Mouse (Mus musculus) lung, postnatal 0 days (tissue): ENCODE data around the gene Pfdn6. TPM values are rescaled to one million over a fixed set of nuclear protein-coding genes. Genes with fewer than 3 reads are reported as not detected.

Experiments used
- ATAC-seq: fragments of 200-750 bp; cut with Nextera tagmentation; 2 replicates; pipeline ENCODE4 v1.8.0; 2017; ENCODE audit warnings: moderate library complexity
- DNase-seq: peaks from one replicate; pipeline ENCODE4 v3.0.0-alpha.2; 2016; ENCODE audit warnings: low spot score
- H3K27ac ChIP-seq: fragments of 300-500 bp; sonication (generic); 2 replicates; pipeline ENCODE4 v1.5.1; 2014; ENCODE audit warnings: antibody characterized with exemption, mild to moderate bottlenecking, low read length, mixed read lengths
- H3K27me3 ChIP-seq: fragments of 300-500 bp; sonication (generic); replicated peaks from 2 replicates; pipeline ENCODE4 v1.6.1; 2014; ENCODE audit warnings: low read length, mixed read lengths; ENCODE audit not compliant: insufficient read depth
- H3K36me3 ChIP-seq: fragments of 300-500 bp; sonication (generic); 2 replicates; pipeline ENCODE4 v1.6.1; 2014; ENCODE audit warnings: low read length, mixed read lengths; ENCODE audit not compliant: insufficient read depth
- H3K4me1 ChIP-seq: fragments of 300-500 bp; sonication (generic); 2 replicates; pipeline ENCODE4 v1.6.1; 2014; ENCODE audit warnings: antibody characterized with exemption, low read depth, low read length, mixed read lengths; ENCODE audit not compliant: insufficient read depth
- H3K4me2 ChIP-seq: fragments of 300-500 bp; sonication (generic); replicated peaks from 2 replicates; pipeline ENCODE4 v1.6.1; 2014; ENCODE audit warnings: low read depth, mild to moderate bottlenecking, low read length, moderate library complexity, mixed read lengths
- H3K4me3 ChIP-seq: fragments of 300-500 bp; sonication (generic); 2 replicates; pipeline ENCODE4 v1.5.1; 2014; ENCODE audit warnings: low read depth, low read length
- H3K9ac ChIP-seq: fragments of 300-500 bp; sonication (generic); replicated peaks from 2 replicates; pipeline ENCODE4 v1.6.1; 2014; ENCODE audit warnings: low read depth, mild to moderate bottlenecking
- H3K9me3 ChIP-seq: fragments of 300-500 bp; sonication (generic); 2 replicates; pipeline ENCODE4 v1.6.1; 2016; ENCODE audit warnings: low read length, mixed read lengths
- CTCF ChIP-seq: IDR thresholded peaks from 2 replicates; pipeline ENCODE4 v1.5.1; 2016; ENCODE audit warnings: antibody characterized with exemption, mild to moderate bottlenecking
- EP300 ChIP-seq: IDR thresholded peaks from 2 replicates; pipeline ENCODE4 v1.6.1; 2016; ENCODE audit warnings: antibody characterized with exemption, mild to moderate bottlenecking, control low read depth
- WGBS: fragments of 180-500 bp; shearing (Covaris S2); extraction: QIAGEN DNeasy Blood & Tissue Kit; methylation state at CpG from one replicate; pipeline ENCODE4 v1.1.7; 2014; 5-methylcytosine and 5-hydroxymethylcytosine counted together
- polyA plus RNA-seq: library from polyadenylated mRNA; unstranded; fragments of >200 nt; fragmentation: Nextera tagmentation; extraction: Ambion mirVana; gene quantifications from 2 replicates; pipeline ENCODE4 v1.2.1, GENCODE M21; 2015

Gene Pfdn6
- polyA plus RNA-seq, 1 experiment from 2014 or later, result 103 TPM

DNA sequence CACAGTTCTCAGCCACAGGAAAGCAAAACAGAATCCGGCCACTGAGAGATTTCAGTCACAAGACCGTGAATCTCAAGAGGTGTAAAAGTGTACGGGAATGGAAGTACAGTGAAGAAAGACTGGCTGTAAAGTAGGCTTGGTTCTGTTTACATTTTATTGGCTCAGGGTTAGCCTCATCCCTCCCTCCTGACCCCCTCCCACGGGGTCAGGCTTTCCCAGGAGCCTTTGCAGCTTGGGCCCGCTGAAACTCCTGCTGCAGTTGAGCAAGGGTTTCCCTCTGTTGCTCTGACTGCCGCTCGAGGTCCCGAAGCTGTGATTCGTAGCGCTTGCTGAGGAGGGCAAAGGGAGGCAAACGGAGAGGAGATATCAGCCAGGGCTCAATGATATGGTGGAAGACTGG, 1.4 kb downstream of the Pfdn6 start:
- Histone ChIP-seq H3K27ac (no peak overlapping the region), H3K36me3 (0 out of 2 replicates have a peak, but pooled peaks cover 8% of the 10 kb centered on the region), H3K4me1 (peaks cover 6% of the 10 kb centered on the region; the same call in 1 of the 2 replicates), H3K4me3 (no peak overlapping the region), H3K4me2 (no peak overlapping the region), H3K27me3 (no peaks in the 10 kb centered on the region), H3K9me3 (no peaks in the 10 kb centered on the region), H3K9ac (no peak overlapping the region)
- ATAC-seq (no peak), DNase-seq (no peak)
- 75% methylated on average over 11 of the region's 11 CpGs for WGBS
- TF ChIP-seq EP300 (no peak), CTCF (no peak)

GRCm38 (mm10) chr17:33936993-33937392, 3.1 kb downstream of the Pfdn6 start:
- Histone ChIP-seq H3K4me3 (no peak overlapping the region), H3K36me3 (peaks cover 20% of the 10 kb centered on the region), H3K9ac (no peak overlapping the region), H3K27me3 (no peaks in the 10 kb centered on the region), H3K4me2 (no peak overlapping the region), H3K9me3 (no peaks in the 10 kb centered on the region), H3K4me1 (peaks cover 6% of the 10 kb centered on the region; the same call in 1 of the 2 replicates), H3K27ac (no peak overlapping the region)
- 79% methylated on average over 15 of the region's 15 CpGs for WGBS
- ATAC-seq (no peak), DNase-seq (no peak)
- TF ChIP-seq CTCF (no peak), EP300 (no peak)

DNA sequence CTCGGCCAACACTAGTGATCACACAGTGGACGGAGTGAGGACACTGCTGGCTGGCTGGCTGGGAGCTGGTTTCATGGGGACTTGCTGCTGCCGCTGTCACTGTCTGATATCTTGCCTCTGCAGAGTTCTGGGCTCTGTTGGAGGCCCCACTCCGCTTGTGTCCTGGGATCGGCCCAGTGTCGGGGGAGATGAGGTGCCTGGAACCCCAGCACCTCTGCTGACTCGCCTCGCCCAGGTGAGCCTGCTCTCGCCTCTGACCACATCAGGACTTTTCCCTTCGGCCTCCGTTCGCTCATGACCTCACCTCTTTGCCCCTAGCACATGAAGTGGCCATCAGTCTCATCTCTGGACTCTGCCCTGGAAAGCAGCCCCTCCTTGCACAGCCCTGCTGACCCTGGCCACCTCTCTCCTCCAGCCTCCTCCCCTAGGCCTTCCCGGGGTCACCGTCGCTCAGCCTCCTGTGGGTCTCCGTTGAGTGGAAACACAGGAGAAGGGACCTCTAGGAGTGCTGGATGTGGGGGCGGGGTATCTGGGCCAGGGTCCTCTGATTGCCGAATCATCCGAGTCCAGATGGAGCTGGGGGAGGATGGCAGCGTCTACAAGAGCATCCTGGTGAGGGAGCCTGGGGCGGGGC, 4.6 kb downstream of the Pfdn6 start:
- no peak for ATAC-seq

GRCm38 (mm10) chr17:33932970-33933369, 7.2 kb downstream of the Pfdn6 start:
- 93% methylated on average over 15 of the region's 15 CpGs for WGBS
- no peaks in the 10 kb centered on the region for H3K27me3 ChIP-seq
- TF ChIP-seq EP300, result no peak
- no peak for TF ChIP-seq CTCF
- H3K27ac ChIP-seq, result no peak overlapping the region
- no peak overlapping the region for H3K4me3 ChIP-seq
- ATAC-seq (no peak), DNase-seq (no peak)
- 0 out of 2 replicates have a peak, but pooled peaks cover 5% of the 10 kb centered on the region for H3K4me1 ChIP-seq
- peaks cover 20% of the 10 kb centered on the region for H3K36me3 ChIP-seq
- no peak overlapping the region for H3K4me2 ChIP-seq
- H3K9me3 ChIP-seq, result no peaks in the 10 kb centered on the region
- H3K9ac ChIP-seq, result no peak overlapping the region

More for the DNA sequence above, 4.6 kb downstream of the Pfdn6 start:
- Histone ChIP-seq H3K36me3 (peaks cover 20% of the 10 kb centered on the region), H3K9ac (no peak overlapping the region), H3K27ac (no peak overlapping the region), H3K4me3 (no peak overlapping the region), H3K9me3 (no peaks in the 10 kb centered on the region), H3K4me2 (no peak overlapping the region), H3K4me1 (0 out of 2 replicates have a peak, but pooled peaks cover 5% of the 10 kb centered on the region), H3K27me3 (no peaks in the 10 kb centered on the region)
- TF ChIP-seq EP300, result no peak
- TF ChIP-seq CTCF, result no peak
- WGBS, result 83% methylated on average over 21 of the region's 21 CpGs
- DNase-seq, result no peak

DNA sequence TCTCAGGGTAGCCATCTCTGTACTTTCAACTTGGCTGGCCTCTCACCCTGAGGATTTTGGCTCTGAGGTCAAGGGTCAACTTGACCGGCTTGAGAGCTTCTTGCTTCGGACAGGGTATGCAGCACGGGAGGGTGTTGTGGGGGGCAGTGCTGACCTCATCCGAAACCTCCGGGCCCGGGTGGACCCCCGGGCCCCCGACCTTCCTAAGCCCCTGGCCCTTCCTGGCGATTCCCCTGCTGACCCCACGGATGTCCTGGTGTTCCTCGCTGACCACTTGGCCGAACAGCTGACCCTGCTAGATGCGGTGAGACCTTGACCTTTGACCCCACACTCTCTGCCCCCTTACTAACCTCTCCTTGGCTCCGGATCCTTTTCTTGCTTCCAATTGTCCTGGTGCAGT, 7.7 kb downstream of the Pfdn6 start:
- DNase-seq, result no peak
- Histone ChIP-seq H3K27ac (no peak overlapping the region), H3K4me2 (no peak overlapping the region), H3K4me1 (0 out of 2 replicates have a peak, but pooled peaks cover 5% of the 10 kb centered on the region), H3K4me3 (no peak overlapping the region), H3K36me3 (peaks cover 20% of the 10 kb centered on the region), H3K9me3 (no peaks in the 10 kb centered on the region), H3K27me3 (no peaks in the 10 kb centered on the region), H3K9ac (no peak overlapping the region)
- no peak for ATAC-seq
- 86% methylated on average over 11 of the region's 14 CpGs for WGBS
- no peak for TF ChIP-seq CTCF
- TF ChIP-seq EP300, result no peak

GRCm38 (mm10) chr17:33931947-33932346, 8.2 kb downstream of the Pfdn6 start:
- TF ChIP-seq CTCF, result no peak
- TF ChIP-seq EP300, result no peak
- H3K4me1 ChIP-seq, result 0 out of 2 replicates have a peak, but pooled peaks cover 5% of the 10 kb centered on the region
- H3K36me3 ChIP-seq, result peaks cover 15% of the 10 kb centered on the region
- H3K9ac ChIP-seq, result no peak overlapping the region
- no peak overlapping the region for H3K4me3 ChIP-seq
- H3K27ac ChIP-seq, result no peak overlapping the region
- H3K9me3 ChIP-seq, result no peaks in the 10 kb centered on the region
- DNase-seq (no peak), ATAC-seq (no peak)
- no peaks in the 10 kb centered on the region for H3K27me3 ChIP-seq
- 88% methylated on average over 11 of the region's 11 CpGs for WGBS
- H3K4me2 ChIP-seq, result no peak overlapping the region
